Mouse (Mus musculus) yolk sac, embryonic 10.5 days (tissue): ENCODE measurements around the gene Crlf1.

Source experiments
- DNase-seq: peaks from one replicate; pipeline ENCODE4 v3.0.0-alpha.2; 2017; ENCODE audit warnings: low spot score

The Crlf1 gene

DNA sequence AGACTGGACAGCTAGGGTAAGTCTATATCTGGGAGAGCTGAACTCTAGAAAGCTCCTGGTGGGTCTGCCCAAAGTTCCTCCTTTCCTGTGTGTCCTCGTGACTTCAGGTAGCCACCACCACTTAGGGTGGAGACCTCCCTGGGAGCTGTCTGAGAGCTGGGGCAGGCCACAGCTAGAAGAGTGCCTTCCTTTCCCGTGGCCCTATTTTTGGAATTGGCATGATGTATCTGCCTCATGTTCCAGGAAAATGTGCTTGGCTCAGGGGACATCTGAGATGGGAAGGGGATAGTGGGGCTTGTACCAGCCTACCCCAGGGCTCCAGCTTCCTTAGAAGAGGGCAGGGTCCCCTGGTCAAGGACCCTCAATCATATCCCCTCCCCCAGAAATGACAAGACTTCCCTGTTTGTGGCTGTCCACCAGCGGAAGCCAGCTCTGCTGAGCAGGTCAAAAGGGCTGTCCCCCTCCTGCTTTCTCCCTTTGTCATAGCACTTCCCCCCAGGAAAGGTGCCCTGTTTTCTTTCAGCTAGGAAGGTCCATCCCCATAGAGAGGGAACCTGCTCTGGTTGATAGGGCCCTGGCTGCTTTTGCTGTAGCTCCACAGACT is 58.7 kb downstream of the Crlf1 start:
- no peak for DNase-seq

DNA sequence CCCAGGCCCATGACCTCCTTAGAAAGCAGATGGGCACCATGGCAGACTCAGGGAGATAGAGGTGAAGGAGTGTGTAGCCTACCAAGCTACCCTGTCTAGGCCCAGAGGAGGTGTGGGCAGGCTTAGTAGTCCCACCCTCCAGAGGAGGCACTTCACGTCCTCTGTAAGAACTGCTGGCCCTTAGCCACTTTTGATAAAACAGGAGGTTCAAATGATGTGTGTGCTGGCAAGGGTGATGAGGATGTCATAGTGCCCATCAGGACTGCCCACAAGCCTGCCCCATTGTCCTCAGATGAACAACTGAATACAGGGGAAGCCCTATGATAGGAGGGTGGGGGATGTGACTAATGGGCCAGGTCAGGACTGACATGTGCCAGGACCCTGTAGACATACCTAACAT is 59.9 kb downstream of the Crlf1 start:
- DNase-seq, result no peak
